Mouse (Mus musculus) kidney, adult 8-10 months (tissue): ENCODE measurements around the gene Rabgef1.
A peak's percentile ranks its signal among the peaks of the same experiment; 100 is the strongest.

Experiments
- DNase-seq, 2 experiments: peaks; one replicate each; pipeline ENCODE4 v3.0.0; 2022

Gene Rabgef1

DNA sequence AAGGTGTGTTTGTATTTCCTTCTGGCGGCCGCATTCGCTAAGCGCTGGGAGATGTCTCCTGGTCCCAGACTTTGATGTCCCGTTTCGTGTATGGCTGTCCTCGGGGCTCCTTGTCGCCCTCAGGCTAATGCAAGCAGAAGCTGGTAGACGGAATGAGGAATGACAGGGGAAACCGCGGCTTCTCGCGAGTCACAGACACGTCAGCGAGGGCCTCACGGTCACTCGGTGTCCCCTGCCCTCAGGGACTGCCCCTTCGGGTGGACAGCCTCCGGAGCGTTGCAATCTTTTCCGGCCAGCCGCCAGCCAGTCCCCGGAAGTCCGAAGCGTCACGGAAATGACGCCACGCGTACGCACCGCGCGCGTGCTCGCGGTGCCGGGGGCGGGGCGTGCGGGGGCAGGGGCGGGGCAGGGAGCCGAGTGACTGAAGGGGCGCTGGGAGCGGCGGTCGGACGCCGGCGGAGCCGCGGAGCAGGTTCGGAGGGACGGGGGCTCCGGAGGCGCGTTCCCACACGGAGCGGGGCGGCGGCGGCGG lies at the start of gene Rabgef1:
TSS of gene Rabgef1 (plus strand) at position 376 of the 532 bp plus-strand sequence.
- DNase-seq = peak; percentile 93 to 94

DNA sequence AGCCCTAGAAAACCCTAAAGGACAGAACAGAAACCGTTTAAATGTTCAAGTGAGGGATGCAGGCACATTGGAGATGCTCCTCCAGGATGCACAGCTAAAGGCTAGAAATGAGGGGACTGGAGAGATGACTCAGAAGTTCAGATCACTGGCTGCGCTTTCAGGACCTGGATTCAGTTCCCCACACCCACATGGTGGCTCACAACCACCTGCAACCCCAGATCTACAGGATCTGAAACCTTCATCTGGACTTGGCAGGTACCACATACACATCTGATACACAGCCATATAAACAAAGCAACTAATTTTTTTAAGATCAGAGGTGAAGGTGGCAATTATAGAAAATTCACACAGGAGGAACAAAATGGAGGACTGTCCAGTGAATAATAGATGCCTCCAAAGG lies 49.2 kb upstream of the Rabgef1 start:
- DNase-seq = no peak

DNA sequence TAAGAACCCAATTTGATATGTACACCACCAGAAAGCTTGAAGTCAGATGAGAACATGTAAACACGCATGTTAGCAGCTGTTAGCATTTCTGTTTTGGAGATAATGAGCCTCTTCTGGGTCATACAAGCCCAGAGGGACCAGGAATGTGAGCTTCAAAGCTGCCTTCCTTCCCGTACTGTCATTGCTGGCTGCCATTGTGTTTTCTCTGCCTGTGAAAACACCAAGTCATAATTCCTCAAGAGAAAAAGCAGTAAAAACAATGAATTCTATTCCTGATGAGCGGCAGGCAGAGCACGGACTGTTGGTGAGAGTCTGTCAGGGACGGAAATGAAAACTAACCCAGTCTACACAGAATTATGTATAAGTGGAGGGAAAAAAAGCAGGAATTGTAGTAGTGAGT lies 47.3 kb upstream of the Rabgef1 start:
- DNase-seq = no peak

DNA sequence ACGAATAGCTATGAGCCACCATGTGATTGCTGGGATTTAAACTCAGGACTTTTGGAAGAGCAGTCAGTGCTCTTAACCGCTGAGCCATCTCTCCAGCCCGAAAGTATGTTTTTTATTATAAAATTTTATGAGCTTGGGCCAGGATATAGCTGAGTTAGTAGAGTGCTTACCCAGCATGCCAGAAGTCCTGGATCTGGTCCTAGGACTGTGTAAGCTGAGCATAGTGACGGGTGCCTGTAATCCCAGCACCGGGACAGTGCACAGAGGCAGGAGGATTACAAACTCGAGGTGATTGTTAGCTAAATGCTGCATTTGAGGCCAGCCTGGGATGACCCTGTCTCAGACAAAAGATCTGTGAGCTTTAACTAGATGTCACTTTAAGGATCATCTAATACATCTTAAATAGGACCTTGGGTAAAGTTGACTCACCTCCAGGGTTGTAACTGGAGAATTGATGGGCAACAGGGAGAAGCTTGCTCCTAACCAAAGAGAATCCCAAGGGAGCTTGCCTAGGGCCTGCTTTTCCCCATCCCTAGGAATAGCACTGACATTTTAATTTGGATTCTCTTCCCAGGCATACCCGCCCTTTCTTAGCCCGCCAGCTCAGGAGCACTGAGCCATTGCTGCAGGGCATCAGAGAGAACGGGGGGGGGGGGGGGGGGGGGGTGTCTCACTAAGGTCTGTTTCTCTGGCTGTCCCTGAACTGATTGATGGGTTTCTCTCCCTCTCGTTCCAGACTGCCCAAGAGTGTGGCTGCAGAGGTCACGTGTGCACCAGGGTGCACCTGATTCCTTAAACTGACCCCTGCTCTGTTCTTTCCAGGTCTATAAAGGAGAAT lies 42.7 kb upstream of the Rabgef1 start:
- no peak for DNase-seq

DNA sequence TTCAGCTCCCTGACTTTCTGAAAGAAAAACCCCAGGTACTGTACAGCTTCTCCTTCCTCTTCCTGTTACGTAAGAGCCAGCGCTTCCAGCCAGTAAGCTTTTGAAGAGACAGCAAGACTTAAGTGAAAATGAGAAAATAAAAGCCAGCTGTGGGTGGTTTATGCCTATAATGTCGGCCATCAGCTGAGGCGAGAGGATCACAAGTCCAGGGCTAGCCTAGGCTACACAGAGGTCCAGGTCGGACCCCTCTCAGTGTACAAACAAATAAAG lies 42.1 kb upstream of the Rabgef1 start:
- DNase-seq = no peak

DNA sequence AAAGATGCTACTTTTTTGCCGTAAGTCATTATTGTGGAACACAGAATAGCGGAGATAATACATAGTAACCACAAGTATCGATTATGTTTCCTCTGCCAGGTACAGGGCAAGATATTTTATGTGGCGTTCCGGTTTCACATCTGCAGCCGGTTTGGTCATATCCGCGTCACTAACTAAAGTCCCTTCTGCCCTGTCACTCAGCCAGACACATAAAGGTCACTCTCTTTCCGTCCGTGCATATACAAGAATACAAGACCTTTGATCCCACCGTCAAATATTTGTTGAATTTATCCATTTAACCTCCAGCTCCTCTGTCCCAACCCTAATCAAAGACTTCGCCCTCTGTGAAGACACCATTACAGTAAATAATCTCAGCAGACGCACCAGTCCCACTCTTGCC lies 35.0 kb upstream of the Rabgef1 start:
- DNase-seq = no peak

DNA sequence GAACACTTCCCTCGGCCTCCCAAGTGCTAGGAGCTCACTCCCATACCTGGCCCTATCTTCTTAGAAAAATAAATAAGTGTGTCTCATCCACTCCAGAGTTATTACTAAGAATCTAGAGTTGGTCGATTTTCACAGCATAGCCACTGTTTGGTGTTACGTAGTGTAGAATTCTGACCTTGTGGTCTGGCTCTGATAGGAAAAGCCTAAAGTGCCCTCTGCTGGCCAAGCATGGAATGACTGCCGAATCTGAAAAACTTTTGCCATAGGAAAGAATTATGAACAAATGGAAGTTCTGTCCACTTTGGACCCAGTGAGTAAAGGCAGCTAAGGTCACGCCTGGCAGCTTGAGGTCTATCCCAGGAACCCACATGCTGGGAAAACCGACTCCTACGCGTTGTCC lies 32.2 kb upstream of the Rabgef1 start:
- DNase-seq = peak; percentile 62 to 88

DNA sequence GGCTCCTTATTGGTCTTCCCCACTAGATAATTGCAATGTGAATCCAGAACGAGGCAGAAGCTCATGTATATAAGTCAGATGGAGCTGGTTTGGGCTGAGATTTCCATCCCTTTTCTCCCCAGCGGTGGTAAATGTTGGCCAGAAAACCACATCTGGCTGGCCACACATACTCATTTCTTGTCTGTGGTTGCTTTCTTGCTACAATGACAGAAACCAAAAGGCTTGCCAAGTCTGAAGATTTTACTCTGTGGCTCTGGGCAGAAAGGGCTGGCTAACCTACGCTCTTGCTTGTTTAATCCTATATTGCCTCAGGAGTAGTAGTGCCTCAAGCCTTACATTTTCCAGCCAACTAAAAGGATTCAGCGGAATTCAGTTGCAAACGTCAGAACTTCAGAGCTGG lies 30.5 kb upstream of the Rabgef1 start:
- no peak for DNase-seq

DNA sequence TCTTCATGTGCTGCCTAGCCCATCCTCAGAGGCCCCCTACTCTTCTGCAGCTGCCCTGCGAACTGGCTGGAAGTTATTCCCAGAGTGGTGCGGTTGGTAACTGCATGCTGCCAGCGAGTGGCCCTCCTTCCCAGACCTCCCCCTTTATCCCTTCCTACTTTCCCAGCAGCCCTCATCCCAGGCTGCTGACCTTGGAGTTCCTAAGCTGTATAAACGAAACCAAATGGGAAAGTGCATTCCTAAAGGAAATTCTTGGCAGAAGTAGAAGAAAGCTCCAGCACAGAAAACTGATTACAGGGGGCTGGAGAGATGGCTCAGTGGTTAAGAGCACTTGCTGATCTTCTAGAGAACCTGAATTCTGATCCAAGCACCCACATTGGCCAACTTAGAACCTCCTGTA lies 29.6 kb upstream of the Rabgef1 start:
- DNase-seq = no peak

DNA sequence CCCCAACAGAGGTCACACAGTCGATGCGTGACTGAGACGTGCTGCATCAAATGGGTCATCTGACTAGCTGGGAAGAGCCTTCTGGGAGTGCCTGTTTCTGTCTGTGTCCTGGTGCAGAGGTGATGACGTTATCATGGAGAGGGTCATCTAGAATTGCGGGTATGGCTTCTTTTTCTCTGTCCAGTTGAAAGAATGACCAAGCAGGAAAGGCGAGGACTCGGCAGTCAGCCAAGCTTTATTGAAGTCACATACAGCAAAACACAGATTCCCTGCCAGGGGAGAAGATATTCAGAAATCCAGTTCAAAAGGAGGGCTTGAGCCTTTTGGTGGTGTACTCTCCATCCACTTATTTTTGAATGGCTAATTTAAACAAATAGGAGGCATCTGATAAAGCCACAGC lies 28.5 kb upstream of the Rabgef1 start:
- DNase-seq = no peak

DNA sequence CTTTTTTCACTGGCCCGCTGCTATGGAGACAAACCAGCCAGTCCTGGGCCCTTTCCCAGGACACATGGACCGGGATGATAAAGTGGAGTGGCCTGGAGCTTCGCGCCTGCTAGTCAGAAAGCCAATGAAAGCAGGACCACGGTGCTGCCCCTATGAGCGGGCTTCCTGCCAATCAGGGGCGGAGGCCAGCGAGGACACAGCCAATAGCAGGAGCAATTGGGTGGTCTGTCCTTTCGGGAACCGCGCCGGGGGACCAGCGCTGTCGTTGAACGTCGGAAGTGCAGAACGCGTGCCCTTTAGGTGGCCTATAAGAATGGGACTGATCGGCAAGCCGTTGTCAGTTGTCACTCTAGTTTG lies 27.6 kb upstream of the Rabgef1 start:
- peak; percentile 58 to 70 for DNase-seq

DNA sequence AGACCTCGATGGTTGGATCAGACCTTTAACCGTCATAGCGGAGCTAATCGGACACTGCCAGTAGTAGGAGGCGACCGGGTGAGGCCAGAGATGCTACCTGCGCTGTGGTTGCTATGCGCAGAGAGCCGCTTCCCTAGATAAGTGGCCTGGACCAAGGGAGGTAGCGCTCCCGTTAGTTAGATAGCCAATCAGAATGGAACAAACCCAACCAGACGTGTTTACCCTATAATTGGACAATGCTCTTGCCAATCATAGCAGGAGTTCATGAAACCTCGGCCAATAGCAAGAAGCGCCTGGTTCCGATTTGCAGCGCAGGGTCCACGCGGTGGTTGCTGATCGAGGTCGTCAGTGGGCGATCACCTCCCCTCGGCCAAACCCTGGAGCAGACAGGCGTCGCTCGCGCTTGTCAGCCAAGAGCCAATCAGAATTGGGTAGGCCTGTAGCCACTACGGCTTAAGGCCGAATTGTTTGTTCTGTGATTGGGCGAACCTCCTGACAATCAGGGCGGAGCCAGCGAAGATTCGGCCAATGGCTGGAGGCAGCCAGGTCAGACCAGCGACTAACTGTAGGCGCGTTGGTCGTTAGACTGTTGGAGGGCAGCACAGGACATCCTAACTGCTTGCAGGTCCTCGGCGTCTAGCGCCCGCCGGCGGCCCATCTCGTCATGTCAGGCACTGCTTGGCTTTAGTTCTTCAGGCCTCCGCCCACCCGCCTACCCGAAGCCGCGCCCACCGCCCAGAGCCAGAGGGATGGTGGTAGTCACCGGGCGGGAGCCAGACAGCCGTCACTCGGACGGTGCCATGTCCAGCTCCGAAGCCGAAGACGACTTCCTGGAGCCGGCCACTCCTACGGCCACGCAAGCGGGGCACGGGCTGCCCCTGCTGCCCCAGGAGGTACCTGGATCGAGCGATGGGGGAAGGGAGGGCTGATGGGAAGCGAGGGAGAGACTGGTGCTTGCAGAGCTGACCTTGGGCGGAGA lies 27.0 kb upstream of the Rabgef1 start, which contains the start of gene Kctd7:
TSS of gene Kctd7 (plus strand) at position 528 of the 979 bp plus-strand sequence.
- DNase-seq = peak; percentile 97 to 98

DNA sequence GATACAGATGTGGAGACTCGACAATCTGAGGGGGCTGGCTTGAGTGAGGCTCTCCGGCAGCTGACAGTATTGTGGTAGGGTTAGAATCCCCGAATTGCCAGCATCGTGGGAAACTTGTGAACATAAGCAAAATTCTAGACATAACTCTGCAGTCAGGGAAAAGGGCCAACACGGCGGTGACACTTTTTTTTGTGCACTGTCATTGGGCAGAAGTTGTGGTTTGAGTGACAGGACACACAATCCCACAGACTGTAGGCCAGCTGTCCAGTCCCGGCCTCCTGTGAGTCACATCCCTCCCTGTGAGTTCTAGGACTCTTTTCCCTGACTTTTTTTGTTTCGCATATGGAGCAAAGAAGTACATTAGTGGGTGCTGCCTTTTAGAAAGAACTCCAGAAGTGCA lies 25.6 kb upstream of the Rabgef1 start:
- no peak for DNase-seq

DNA sequence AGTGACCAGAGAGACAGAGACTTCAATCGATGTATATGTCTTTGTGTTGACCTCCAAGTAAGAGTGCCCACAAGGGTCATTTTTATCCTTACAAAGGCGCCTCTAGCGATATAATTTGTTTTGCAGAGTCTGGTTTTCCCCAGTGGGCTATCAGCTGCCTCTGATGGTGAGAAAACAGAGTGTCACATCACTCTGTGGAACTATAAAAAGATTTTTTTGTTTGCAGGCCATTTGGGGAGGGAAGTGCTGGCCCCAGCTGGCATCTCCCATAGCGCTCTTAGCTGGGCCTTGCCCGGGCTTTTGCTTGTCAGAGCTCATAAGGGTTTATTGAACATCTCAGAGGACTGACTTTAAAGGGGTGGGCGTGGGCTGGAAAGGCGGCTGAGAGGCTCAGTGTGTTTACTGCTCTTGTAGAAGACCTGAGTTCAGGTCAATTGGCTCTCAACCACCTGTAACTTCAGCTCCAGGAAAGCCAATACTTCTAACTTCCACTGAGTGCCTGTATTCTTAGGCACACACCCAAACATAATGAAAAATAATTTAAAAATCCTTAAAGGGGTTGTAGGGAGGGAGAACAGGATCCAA lies 21.8 kb upstream of the Rabgef1 start:
- no peak for DNase-seq

DNA sequence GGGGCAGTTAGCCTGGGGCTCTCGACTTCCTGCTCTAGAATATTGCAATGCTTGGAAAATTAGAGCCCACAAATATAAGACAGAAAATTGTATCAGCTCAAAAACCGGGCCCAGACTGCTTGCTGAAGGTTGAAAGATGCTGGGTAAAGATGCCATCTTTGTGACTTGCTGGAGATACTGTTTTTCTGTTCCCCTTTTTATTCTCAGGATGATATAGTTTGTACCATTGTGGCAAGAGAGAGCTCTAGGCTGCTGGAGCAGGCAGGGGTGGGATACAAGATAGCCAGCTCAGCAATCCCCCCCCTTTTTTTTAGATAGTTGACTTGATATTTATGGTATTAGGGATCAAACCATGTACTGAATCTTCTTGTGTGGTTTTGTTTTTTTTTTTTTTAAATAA lies 17.3 kb upstream of the Rabgef1 start:
- no peak for DNase-seq

DNA sequence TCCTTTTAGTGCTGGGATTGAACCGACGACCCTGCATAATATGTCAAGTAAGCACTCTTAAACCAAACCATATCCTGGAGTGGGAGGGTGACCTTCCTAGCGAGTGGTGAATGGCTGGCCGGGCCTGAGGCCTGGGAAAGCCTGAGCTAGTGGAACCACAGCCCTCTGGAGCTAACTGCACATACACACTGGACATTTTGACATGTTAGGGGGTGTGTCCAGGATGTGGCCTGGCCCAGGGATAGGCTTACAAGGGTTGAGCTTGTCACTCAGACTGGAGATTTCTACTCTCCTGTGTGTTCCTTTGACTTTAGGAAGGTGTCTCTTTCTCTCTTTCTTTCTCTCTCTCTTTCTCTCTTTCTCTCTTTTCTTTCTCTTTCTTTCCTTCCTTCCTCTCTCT lies 13.1 kb upstream of the Rabgef1 start:
- DNase-seq = no peak

DNA sequence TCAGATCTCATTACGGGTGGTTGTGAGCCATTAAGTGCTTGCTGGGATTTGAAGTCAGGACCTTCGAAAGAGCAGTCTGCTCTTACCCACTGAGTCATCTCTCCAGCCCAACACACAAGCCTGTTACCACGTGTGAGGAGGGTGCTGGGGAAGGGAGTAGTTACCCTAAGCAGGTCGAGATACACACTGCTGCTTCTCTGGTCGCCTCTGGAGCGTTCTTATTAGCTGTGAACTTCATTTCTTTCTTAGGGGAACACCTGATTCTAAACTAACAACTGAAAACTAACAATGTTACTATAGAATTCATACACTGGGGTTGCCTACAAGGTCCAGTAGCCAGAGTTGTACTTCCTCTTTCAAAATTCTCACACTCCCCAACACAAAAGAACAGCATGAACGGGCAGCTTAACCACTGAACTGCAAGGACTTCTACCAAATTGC lies 11.8 kb upstream of the Rabgef1 start:
- DNase-seq = no peak

DNA sequence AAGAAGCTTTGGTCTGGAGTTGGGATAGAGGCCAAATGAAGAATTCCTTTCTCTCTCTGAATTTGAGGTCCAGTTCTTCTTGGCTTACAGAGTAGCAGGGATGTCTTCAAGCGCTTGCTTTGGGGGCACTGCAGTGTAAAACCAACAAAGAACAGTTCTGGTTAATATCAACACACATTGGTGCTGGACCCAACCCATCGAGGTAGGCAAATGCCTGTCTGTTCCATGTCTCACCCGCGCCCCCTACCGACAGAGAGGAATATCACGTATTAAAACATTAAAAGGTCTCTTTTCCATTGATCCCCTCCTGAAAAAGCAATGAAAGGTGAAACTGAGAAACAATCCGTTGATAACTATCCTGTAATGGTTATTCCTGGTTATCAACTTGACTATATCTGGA lies 7.9 kb upstream of the Rabgef1 start:
- peak; percentile 58 to 86 for DNase-seq

DNA sequence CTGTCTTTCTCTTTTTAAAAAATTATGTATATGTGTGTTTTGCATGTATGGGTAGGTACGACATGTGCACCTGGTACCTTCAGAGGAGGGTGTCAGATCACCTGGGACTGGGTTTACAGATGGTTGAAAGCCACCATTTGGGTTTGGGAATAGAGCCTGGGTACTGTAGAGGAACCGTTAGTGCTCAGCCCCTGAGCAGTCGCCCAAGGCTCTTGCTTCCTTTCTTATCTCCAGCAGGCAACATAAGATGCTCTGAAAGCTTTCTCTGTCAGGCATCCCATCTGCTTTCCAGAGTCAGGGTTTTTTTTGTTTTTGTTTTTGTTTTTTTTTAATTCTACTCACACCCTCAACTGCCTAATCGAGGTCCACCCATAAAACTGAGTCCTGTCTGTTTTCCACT lies 6.4 kb upstream of the Rabgef1 start:
- DNase-seq = no peak

DNA sequence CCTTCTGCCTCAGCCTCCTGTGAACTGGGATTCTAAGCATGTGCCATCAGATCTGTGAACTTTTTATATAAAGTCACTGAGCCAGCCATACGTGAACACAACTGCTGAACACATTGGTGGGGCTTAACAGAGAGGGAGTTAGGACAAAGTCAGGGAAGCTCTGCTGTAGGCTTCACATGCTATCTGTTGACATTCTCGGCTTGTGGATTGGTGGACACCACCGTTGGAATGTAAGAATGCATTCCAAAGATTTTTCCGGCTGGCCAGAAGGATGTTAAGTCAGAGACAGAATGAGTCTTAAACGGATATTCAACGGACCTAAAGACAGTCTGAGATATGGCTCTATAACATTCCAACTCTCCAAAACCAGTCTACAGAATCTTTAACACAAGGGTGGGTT lies 2.5 kb upstream of the Rabgef1 start:
- DNase-seq = no peak

DNA sequence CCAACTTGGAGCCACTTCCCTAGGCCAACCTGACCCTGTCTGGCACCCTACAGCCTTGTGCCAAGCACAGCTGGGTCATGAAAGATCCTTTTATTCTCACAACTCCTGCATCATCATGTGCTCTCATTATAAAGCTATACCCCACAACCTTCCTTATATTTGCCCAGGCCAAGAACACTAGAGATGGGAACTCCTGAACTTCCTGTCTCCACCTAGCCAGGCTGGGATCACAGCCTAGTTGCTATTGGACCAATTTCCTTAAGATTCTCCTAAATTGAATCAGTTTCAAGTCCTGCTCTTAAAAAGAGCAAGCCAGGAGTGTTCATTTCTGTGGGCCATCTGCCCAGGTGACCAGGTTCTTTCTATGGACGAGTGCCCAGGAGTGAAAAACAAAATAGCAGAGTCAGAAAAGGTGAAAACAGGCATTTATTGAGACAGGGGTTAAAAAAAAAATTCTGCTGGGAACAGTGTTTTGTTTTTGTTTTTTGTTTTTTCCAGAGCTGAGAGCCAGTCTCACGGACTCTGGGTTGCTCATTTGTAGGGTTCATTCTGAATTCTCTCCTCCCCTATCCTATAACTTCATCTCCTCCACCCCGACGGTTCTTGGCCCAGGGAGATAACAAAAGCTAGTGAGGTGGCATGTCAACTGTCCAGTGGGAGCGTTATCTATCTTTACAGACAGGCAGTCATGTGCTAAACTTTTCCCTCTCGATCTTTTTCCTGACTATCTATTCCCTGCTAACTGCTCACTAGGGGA lies 754 bp upstream of the Rabgef1 start:
- no peak for DNase-seq

DNA sequence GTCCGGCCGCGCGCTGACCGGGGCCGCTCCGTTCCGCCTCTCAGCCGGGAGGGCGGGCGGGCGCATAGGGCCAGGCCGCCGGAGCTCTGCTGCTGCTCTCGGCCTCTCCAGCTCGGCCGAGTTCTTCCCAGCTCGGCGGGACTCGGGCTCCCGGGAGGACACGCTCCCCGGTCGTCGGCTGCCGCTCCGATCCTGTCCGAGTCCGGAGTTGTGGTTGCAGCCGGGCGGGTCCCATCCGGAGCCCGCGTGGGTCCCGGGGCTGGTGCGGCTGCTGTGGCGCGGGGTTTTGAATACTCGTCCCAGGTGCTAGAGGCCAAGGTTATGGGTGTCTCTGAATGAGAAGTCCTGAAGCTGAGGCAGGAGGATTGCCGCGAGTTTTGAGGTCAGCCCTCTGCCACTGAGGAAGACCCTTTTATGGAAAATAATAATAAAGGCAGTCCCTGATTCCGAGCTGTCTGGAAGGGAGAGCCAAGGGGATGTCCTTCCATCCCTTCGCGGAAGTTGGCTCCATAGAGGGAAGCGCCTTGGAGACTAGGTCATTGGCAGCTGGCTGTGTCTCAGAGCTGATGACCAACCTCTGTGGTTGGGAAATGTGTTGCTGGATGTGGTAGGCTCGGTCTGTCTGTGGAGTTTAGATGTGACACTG lies 481 bp downstream of the Rabgef1 start:
- peak in 1 of 2 experiments; percentile 55 for DNase-seq
